Mouse (Mus musculus): ENCODE data around the gene Il4i1. TPM values are rescaled to one million over a fixed set of nuclear protein-coding genes. Genes with fewer than 3 reads are reported as not detected.
"Not testable (repeated sequence)": the region's sequence is repeated elsewhere in the genome, so short reads cannot be mapped to it uniquely, and the experiment has no call there.

Gene Il4i1
- polyA plus RNA-seq, 1 experiment: not detected

DNA sequence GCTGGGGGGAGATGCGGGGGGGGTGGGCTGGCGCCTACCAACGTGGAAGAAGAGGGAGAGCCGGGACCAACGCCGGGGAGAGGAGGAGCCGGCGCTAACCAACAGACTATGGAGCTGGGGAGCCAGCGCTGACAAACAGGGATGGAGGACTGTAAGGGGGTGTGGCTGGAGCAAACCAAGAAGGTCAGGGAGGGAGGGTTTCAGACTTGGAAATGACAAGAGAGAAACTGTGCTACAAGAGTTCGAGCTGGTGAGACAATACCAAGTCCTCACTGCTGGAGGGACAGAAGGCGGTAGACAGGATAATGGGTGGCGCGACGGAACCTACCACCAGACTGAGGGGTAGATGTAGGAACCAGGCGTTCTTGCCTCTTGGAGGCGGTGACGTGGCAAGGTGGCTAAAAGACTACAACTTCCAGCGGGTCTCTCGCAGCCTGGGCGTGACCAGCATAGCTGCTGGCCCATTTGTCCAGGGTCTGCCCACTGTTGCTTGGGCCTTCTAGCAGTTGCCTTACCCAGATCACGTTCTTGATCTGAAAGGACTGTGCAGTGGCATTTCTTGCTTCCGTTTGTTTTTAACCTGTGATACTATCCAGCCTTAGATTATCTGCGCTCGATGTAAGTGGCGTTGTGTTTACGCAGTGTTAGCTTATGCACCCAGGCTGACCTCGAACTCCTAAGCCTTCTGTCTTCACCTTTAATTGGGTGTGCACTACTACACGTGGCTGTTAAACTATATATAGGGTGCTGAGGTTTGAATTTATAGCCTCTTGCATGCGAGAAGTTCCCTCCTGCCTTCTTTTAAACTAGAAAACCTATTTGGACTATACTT lies 53.7 kb downstream of the Il4i1 start, which contains the start of gene Ptov1:
Gene Ptov1 (minus strand): TSS at position 92 of the 832 bp plus-strand sequence.
- 4% methylated on average over 29 of the region's 29 CpGs for WGBS
- TF ChIP-seq CTCF (IDR thresholded peaks at IDR 0.05; ENCODE audit: insufficient read depth, low read depth, low read length) (no peak), POLR2A (IDR thresholded peaks at IDR 0.05; ENCODE audit: insufficient read depth, low read depth, low read length) (no peak)
- peaks cover 35% of the 10 kb centered on the region for H3K4me1 ChIP-seq (ENCODE audit: control insufficient read depth, insufficient read depth, low read length)
- peak within 1 kb of the TSS; percentile 93 for H3K27ac ChIP-seq (ENCODE audit: insufficient read depth, low read depth, low read length)
- peak within 1 kb of the TSS; percentile 83 for H3K4me3 ChIP-seq (ENCODE audit: insufficient read depth, low read depth, low read length)

DNA sequence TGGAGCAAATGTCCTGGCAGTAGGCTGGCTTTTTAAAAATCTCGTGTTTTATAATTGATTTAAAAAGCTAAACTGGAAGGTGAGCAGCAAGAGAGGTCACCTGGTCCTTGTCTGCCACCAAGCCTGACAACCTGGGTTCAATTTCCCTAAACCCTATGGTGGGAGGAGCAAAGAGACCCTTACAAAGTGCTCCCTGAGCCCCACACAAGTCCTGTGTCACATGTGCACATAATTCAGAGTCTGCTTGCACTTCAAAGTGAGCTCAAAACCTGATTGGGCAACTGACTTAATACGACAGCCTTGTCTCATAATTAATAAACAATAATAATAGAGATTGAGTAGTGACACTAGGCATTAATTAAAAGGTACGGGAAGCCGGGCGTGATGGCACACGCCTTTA lies 54.4 kb downstream of the Il4i1 start:
- no peak for TF ChIP-seq CTCF (IDR thresholded peaks at IDR 0.05; ENCODE audit: insufficient read depth, low read depth, low read length)
- no peak for TF ChIP-seq POLR2A (IDR thresholded peaks at IDR 0.05; ENCODE audit: insufficient read depth, low read depth, low read length)
- H3K27ac ChIP-seq (ENCODE audit: insufficient read depth, low read depth, low read length): 0 out of 2 replicates have a peak overlapping the region, but pooled peaks have one; percentile 44
- no peak overlapping the region for H3K4me3 ChIP-seq (ENCODE audit: insufficient read depth, low read depth, low read length)
- peaks cover 28% of the 10 kb centered on the region for H3K4me1 ChIP-seq (ENCODE audit: control insufficient read depth, insufficient read depth, low read length)
- WGBS: 76% methylated on average over 6 of the region's 6 CpGs

DNA sequence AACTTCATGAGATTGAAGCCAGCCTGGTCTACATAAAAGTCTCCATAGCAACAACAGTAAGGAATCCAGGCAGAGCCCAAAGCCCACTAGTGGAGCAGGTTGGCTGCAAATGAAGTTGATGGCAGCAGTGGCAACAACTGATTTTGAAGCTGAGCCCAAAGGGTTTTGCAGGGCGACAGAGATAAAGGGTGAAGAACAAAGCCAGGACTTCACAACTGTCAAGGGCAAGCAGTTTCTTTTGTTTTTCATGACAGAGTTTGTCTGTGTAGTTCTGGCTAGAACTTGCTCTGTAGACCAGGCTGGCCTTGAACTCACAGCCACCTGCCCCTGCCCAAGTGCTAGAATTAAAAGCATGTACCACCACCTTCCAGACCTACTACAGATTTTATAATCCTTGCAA lies 55.0 kb downstream of the Il4i1 start:
- Histone ChIP-seq H3K4me3 (ENCODE audit: insufficient read depth, low read depth, low read length) (no peak overlapping the region), H3K4me1 (ENCODE audit: control insufficient read depth, insufficient read depth, low read length) (peaks cover 24% of the 10 kb centered on the region), H3K27ac (ENCODE audit: insufficient read depth, low read depth, low read length) (no peak overlapping the region)
- TF ChIP-seq CTCF (IDR thresholded peaks at IDR 0.05; ENCODE audit: insufficient read depth, low read depth, low read length): no peak
- no peak for TF ChIP-seq POLR2A (IDR thresholded peaks at IDR 0.05; ENCODE audit: insufficient read depth, low read depth, low read length)
- 33% methylated on average over 1 of the region's 1 CpGs for WGBS

DNA sequence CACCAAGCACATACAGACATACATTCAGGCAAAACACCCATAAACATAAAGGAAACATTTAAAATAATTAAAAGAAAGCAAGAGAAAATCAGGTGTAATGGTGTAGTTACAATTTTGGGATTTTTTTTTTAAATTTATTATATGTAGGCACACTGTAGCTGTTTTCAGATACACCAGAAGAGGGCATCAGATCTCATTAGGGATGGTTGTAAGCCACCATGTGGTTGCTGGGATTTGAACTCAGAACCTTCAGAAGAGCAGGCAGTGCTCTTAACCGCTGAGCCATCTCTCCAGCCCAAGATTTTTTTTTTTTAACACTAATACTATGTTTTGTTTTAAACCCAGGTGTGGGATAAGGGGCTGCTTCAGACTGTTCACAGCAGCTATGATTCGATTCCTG lies 55.6 kb downstream of the Il4i1 start:
- H3K4me3 ChIP-seq (ENCODE audit: insufficient read depth, low read depth, low read length); H3K27ac ChIP-seq (ENCODE audit: insufficient read depth, low read depth, low read length): not testable (repeated sequence)
- WGBS: 92% methylated on average over 2 of the region's 2 CpGs
- H3K4me1 ChIP-seq (ENCODE audit: control insufficient read depth, insufficient read depth, low read length): peaks cover 18% of the 10 kb centered on the region

DNA sequence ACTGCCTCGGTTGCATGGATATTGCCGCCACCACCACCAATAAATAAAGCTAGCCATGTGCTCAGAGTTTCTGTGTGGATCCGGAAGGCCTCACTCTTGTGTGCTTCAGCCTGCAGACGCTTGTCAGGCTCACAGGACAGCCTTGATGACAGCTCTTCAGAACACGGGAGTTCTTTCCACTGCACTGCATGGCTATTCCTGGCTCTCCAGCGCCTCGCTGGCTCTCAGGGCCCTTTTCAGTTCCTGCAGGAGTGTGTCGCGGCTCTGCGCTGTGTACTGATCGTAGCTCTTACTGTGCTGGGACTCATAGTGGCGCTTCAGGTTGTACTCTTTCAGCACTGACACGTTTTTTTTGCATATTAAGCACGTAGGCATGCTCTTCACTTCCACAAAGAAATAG lies 61.6 kb downstream of the Il4i1 start:
- Histone ChIP-seq H3K27ac (ENCODE audit: insufficient read depth, low read depth, low read length) (no peak overlapping the region), H3K4me1 (ENCODE audit: control insufficient read depth, insufficient read depth, low read length) (no peaks in the 10 kb centered on the region), H3K4me3 (ENCODE audit: insufficient read depth, low read depth, low read length) (no peak overlapping the region)
- TF ChIP-seq CTCF (IDR thresholded peaks at IDR 0.05; ENCODE audit: insufficient read depth, low read depth, low read length): no peak
- TF ChIP-seq POLR2A (IDR thresholded peaks at IDR 0.05; ENCODE audit: insufficient read depth, low read depth, low read length): no peak
- WGBS: 75% methylated on average over 14 of the region's 14 CpGs

DNA sequence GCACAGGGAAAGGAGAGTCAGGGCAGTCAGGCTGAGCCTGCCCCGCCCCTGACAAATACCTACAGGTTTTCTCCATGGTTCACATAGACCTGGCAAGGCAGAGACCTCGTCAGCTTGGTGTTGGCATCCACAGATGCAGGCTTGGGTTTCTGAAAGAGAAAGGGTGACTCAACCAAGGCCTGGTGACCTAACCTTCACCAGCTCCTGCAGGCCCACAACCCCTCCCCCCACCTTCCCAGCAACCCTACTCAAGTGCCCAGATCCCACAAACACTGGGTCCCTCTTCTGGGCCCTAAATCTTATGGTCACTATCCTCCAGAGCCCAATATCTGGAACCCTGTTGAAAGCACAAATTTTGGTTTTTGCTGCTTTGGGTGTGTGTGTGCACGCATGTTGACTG lies 66.8 kb downstream of the Il4i1 start:
- H3K27ac ChIP-seq (ENCODE audit: insufficient read depth, low read depth, low read length): no peak overlapping the region
- WGBS: 91% methylated on average over 3 of the region's 3 CpGs
- H3K4me1 ChIP-seq (ENCODE audit: control insufficient read depth, insufficient read depth, low read length): 0 out of 2 replicates have a peak, but pooled peaks cover 10% of the 10 kb centered on the region
- H3K4me3 ChIP-seq (ENCODE audit: insufficient read depth, low read depth, low read length): no peak overlapping the region
- no peak for TF ChIP-seq POLR2A (IDR thresholded peaks at IDR 0.05; ENCODE audit: insufficient read depth, low read depth, low read length)
- no peak for TF ChIP-seq CTCF (IDR thresholded peaks at IDR 0.05; ENCODE audit: insufficient read depth, low read depth, low read length)

DNA sequence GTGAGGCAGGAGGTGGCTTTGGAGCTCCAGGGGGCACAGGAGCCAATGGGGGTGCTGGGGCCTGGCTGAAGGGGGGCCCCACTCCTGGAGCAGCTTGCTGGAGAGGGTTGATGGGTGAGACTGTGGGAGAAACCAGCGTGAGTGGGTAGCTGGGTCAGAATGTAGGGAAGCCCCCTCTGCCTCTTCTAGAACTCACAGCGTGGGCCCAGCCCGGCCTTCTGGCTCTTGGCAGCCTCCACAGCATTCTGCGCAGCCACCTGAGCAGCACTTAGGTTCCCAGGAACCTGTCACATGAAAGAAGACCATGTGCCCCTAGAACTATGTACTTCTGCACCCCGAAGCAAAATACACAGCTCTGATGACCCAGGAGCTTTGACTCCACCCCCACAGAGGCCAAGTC lies 68.5 kb downstream of the Il4i1 start:
- no peak overlapping the region for H3K4me3 ChIP-seq (ENCODE audit: insufficient read depth, low read depth, low read length)
- H3K4me1 ChIP-seq (ENCODE audit: control insufficient read depth, insufficient read depth, low read length): peaks cover 24% of the 10 kb centered on the region
- 96% methylated on average over 5 of the region's 5 CpGs for WGBS
- TF ChIP-seq POLR2A (IDR thresholded peaks at IDR 0.05; ENCODE audit: insufficient read depth, low read depth, low read length) (no peak), CTCF (IDR thresholded peaks at IDR 0.05; ENCODE audit: insufficient read depth, low read depth, low read length) (no peak)
- no peak overlapping the region for H3K27ac ChIP-seq (ENCODE audit: insufficient read depth, low read depth, low read length)

DNA sequence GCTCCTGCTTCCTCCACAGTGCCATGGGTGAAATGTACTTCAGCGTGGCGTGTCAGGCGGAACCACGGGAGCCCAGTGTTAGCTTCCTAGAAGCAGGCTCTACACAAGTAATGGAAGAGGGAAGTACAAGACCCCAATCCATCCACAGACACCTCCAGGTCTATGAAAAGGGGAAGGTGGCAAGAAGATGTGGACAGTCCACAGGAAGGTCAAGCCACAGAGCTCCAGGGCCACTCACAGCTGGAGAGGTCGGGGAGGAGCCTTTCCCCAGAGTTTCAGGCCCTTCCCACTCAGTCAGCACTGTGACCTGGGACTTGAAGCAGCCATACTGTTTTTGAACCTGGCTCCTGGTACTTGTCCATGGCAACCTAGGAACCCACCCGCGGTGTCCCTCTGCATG lies 70.8 kb downstream of the Il4i1 start:
- no peak overlapping the region for H3K4me3 ChIP-seq (ENCODE audit: insufficient read depth, low read depth, low read length)
- H3K4me1 ChIP-seq (ENCODE audit: control insufficient read depth, insufficient read depth, low read length): peaks cover 38% of the 10 kb centered on the region
- 83% methylated on average over 7 of the region's 7 CpGs for WGBS
- TF ChIP-seq CTCF (IDR thresholded peaks at IDR 0.05; ENCODE audit: insufficient read depth, low read depth, low read length) (no peak), POLR2A (IDR thresholded peaks at IDR 0.05; ENCODE audit: insufficient read depth, low read depth, low read length) (no peak)
- no peak overlapping the region for H3K27ac ChIP-seq (ENCODE audit: insufficient read depth, low read depth, low read length)

DNA sequence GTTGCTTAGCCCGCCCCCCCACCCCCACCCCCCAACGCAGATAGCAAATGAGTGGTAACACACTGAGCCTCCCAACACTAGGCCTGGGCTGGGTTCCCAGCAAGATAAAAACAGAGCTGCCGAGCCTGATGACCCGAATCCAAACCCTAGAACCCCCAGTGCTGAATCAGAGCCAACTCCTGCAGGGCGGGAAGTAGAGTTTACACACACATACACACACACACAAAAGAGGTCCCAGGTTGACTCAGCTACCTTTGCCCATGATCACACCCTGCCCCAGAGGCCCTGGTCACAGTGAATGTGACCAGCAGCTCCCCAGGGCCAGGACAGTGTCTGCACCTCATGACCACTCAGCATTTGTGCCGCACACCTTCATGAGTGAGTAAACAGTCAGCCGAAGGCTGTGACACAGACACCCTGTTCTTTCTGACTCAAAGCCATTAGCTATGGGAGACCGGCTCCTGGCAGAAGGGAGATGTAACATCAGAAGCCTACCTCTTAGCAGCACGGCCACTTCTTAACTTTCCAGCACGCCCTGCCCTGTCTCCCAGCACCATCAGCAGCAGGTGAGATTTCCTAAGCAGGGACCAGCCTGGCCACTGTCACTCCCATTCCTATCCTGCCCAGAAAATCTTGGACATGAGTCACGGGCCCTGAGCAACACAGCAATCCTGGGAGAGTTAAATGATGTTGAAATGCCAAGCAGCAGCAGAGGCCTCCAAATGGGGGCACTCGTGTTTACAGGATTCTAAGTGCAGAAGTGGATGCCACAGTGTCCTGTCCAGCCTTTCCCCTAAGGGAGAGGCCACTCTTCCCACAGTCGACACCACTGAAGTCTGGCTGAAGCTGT lies 72.3 kb downstream of the Il4i1 start:
- 35% methylated on average over 13 of the region's 13 CpGs for WGBS
- TF ChIP-seq POLR2A (IDR thresholded peaks at IDR 0.05; ENCODE audit: insufficient read depth, low read depth, low read length): no peak
- TF ChIP-seq CTCF (IDR thresholded peaks at IDR 0.05; ENCODE audit: insufficient read depth, low read depth, low read length): no peak

More for the DNA sequence above, 72.3 kb downstream of the Il4i1 start:
- H3K27ac ChIP-seq (ENCODE audit: insufficient read depth, low read depth, low read length): peak overlapping the region; percentile 24; the same call in 1 of the 2 replicates
- no peak overlapping the region for H3K4me3 ChIP-seq (ENCODE audit: insufficient read depth, low read depth, low read length)
- peaks cover 43% of the 10 kb centered on the region for H3K4me1 ChIP-seq (ENCODE audit: control insufficient read depth, insufficient read depth, low read length)

All from olfactory bulb, adult 2 months (tissue).